Mouse (Mus musculus) frontal cortex, postnatal 25 days (tissue): ENCODE results near the gene Rock2.
"Not testable (repeated sequence)": the region's sequence is repeated elsewhere in the genome, so short reads cannot be mapped to it uniquely, and the experiment has no call there.

Source experiments
- DNase-seq, 2 experiments: peaks; one replicate each; pipeline ENCODE4 v3.0.0; 2022; ENCODE audit warnings: low spot score in 2 of 2

Gene Rock2

GRCm38 (mm10) chr12:16999739-17000497 lies 105.2 kb downstream of the Rock2 start, which contains the start of gene Pqlc3:
Gene Pqlc3, minus strand, starts transcription at chr12:17000408.
- DNase-seq = peak in 1 of 2 experiments; percentile 55

- DNase-seq = no peak
These were observed 105.9 kb downstream of the Rock2 start for GRCm38 (mm10) chr12:17000628-17001027.

- DNase-seq = no peak
These were observed 106.5 kb downstream of the Rock2 start for GRCm38 (mm10) chr12:17001211-17001610.

- DNase-seq = no peak
These were observed 114.8 kb downstream of the Rock2 start for GRCm38 (mm10) chr12:17009466-17009865.

GRCm38 (mm10) chr12:17011100-17011870 lies 116.6 kb downstream of the Rock2 start, which contains the start of gene 2410004P03Rik:
Gene 2410004P03Rik, minus strand, starts transcription at chr12:17011727.
- peak; percentile 51 to 52 for DNase-seq

GRCm38 (mm10) chr12:17012067-17012899 lies 117.6 kb downstream of the Rock2 start:
- DNase-seq = no peak

- DNase-seq = no peak
These were observed 121.0 kb downstream of the Rock2 start for GRCm38 (mm10) chr12:17015711-17016110.

- peak; percentile 65 to 78 for DNase-seq
These were observed 123.8 kb downstream of the Rock2 start for GRCm38 (mm10) chr12:17018468-17018867.

- DNase-seq = not testable (repeated sequence)
These were observed 126.4 kb downstream of the Rock2 start for GRCm38 (mm10) chr12:17021125-17021524.

- no peak for DNase-seq
These were observed 127.5 kb downstream of the Rock2 start for GRCm38 (mm10) chr12:17022145-17022544.

GRCm38 (mm10) chr12:17024554-17025110 lies 129.9 kb downstream of the Rock2 start:
- no peak for DNase-seq

- DNase-seq = peak; percentile 69 to 79
These were observed 138.2 kb downstream of the Rock2 start for GRCm38 (mm10) chr12:17032694-17033463.

- DNase-seq = no peak
These were observed 138.8 kb downstream of the Rock2 start for GRCm38 (mm10) chr12:17033464-17033841.

GRCm38 (mm10) chr12:17034671-17035070 lies 140.0 kb downstream of the Rock2 start:
- no peak for DNase-seq

GRCm38 (mm10) chr12:17035128-17035527 lies 140.4 kb downstream of the Rock2 start:
- no peak for DNase-seq

GRCm38 (mm10) chr12:17036532-17036931 lies 141.8 kb downstream of the Rock2 start:
- DNase-seq = no peak

- DNase-seq = no peak
These were observed 142.4 kb downstream of the Rock2 start for GRCm38 (mm10) chr12:17037053-17037610.
